Mouse (Mus musculus) forebrain, embryonic 16.5 days (tissue): ENCODE data around the gene Ibtk. TPM values are rescaled to one million over a fixed set of nuclear protein-coding genes. Genes with fewer than 3 reads are reported as not detected.

Source experiments
- ATAC-seq: fragments of 200-750 bp; cut with Nextera tagmentation; 2 replicates; pipeline ENCODE4 v1.8.0; 2017; ENCODE audit warnings: mild to moderate bottlenecking, moderate library complexity
- H3K27ac ChIP-seq: fragments of 300-500 bp; sonication (generic); 2 replicates; pipeline ENCODE4 v1.5.1; 2014; ENCODE audit warnings: low read length, control low read depth
- H3K27me3 ChIP-seq: fragments of 300-500 bp; sonication (generic); replicated peaks from 2 replicates; pipeline ENCODE4 v1.6.1; 2014; ENCODE audit warnings: low read length; ENCODE audit not compliant: control insufficient read depth, insufficient read depth
- H3K36me3 ChIP-seq: fragments of 300-500 bp; sonication (generic); 2 replicates; pipeline ENCODE4 v1.6.1; 2014; ENCODE audit not compliant: control insufficient read depth, insufficient read depth
- H3K4me1 ChIP-seq: fragments of 300-500 bp; sonication (generic); replicated peaks from 2 replicates; pipeline ENCODE4 v1.6.1; 2014; ENCODE audit warnings: low read length; ENCODE audit not compliant: control insufficient read depth, insufficient read depth
- H3K4me2 ChIP-seq: fragments of 300-500 bp; sonication (generic); 2 replicates; pipeline ENCODE4 v1.6.1; 2014; ENCODE audit warnings: mild to moderate bottlenecking, low read length, control low read depth
- H3K4me3 ChIP-seq: fragments of 300-500 bp; sonication (generic); replicated peaks from 2 replicates; pipeline ENCODE4 v1.5.1; 2014; ENCODE audit warnings: mild to moderate bottlenecking, low read length, control low read depth
- H3K9ac ChIP-seq: fragments of 300-500 bp; sonication (generic); replicated peaks from 2 replicates; pipeline ENCODE4 v1.6.1; 2014; ENCODE audit warnings: low read depth, low read length, control low read depth
- H3K9me3 ChIP-seq: fragments of 300-500 bp; sonication (generic); 2 replicates; pipeline ENCODE4 v1.6.1; 2016; ENCODE audit warnings: low read length; ENCODE audit not compliant: control insufficient read depth
- WGBS: fragments of 180-500 bp; shearing (Covaris S2); extraction: QIAGEN DNeasy Blood & Tissue Kit; methylation state at CpG from one replicate; pipeline ENCODE4 v1.1.7; 2014; 5-methylcytosine and 5-hydroxymethylcytosine counted together
- polyA plus RNA-seq: library from polyadenylated mRNA; unstranded; fragments of >200 nt; fragmentation: Nextera tagmentation; extraction: Ambion mirVana; gene quantifications from 2 replicates; pipeline ENCODE4 v1.2.1, GENCODE M21; 2015

Ibtk gene
- polyA plus RNA-seq, 1 experiment from 2014 or later = 30.3 TPM

- no peak overlapping the region for H3K9ac ChIP-seq
- H3K4me2 ChIP-seq = no peak overlapping the region
- no peak for ATAC-seq
- H3K4me1 ChIP-seq = no peaks in the 10 kb centered on the region
- no peaks in the 10 kb centered on the region for H3K36me3 ChIP-seq
- no peak overlapping the region for H3K4me3 ChIP-seq
- H3K27me3 ChIP-seq = no peaks in the 10 kb centered on the region
- no peak overlapping the region for H3K27ac ChIP-seq
- H3K9me3 ChIP-seq = no peaks in the 10 kb centered on the region
- 83% methylated on average over 2 of the region's 2 CpGs for WGBS
These were observed 18.1 kb upstream of the Ibtk start for GRCm38 (mm10) chr9:85767255-85767654.

- Histone ChIP-seq H3K9me3 (no peaks in the 10 kb centered on the region), H3K4me3 (no peak overlapping the region), H3K27ac (no peak overlapping the region), H3K4me1 (no peaks in the 10 kb centered on the region), H3K36me3 (no peaks in the 10 kb centered on the region), H3K27me3 (no peaks in the 10 kb centered on the region), H3K9ac (no peak overlapping the region), H3K4me2 (no peak overlapping the region)
- 48% methylated on average over 1 of the region's 1 CpGs for WGBS
- ATAC-seq = no peak
These were observed 13.3 kb upstream of the Ibtk start for GRCm38 (mm10) chr9:85762476-85762875.

GRCm38 (mm10) chr9:85750797-85751196 lies 1.7 kb upstream of the Ibtk start:
- WGBS = 93% methylated on average over 7 of the region's 7 CpGs
- Histone ChIP-seq H3K4me1 (peaks cover 15% of the 10 kb centered on the region), H3K4me3 (no peak overlapping the region), H3K9me3 (no peaks in the 10 kb centered on the region), H3K27ac (no peak overlapping the region), H3K36me3 (no peaks in the 10 kb centered on the region), H3K27me3 (no peaks in the 10 kb centered on the region), H3K9ac (no peak overlapping the region), H3K4me2 (no peak overlapping the region)
- ATAC-seq = no peak

- H3K9ac ChIP-seq = peak overlapping the region; percentile 94
- H3K4me3 ChIP-seq = peak overlapping the region; percentile 75
- peak; percentile 9 for ATAC-seq
- peak overlapping the region; percentile 97 for H3K27ac ChIP-seq
- WGBS = 25% methylated on average over 5 of the region's 5 CpGs
- peaks cover 15% of the 10 kb centered on the region for H3K4me1 ChIP-seq
- H3K9me3 ChIP-seq = no peaks in the 10 kb centered on the region
- H3K36me3 ChIP-seq = no peaks in the 10 kb centered on the region
- H3K4me2 ChIP-seq = peak overlapping the region; percentile 79
- no peaks in the 10 kb centered on the region for H3K27me3 ChIP-seq
These were observed 882 bp upstream of the Ibtk start for GRCm38 (mm10) chr9:85749922-85750509.

- Histone ChIP-seq H3K4me3 (peak overlapping the region; percentile 75), H3K9ac (peak overlapping the region; percentile 94), H3K4me2 (peak overlapping the region; percentile 59), H3K27ac (peak overlapping the region; percentile 97), H3K36me3 (no peaks in the 10 kb centered on the region), H3K27me3 (no peaks in the 10 kb centered on the region), H3K9me3 (no peaks in the 10 kb centered on the region), H3K4me1 (peaks cover 15% of the 10 kb centered on the region)
- under 1% methylated on average over 43 of the region's 43 CpGs for WGBS
- ATAC-seq = peak; percentile 75
These were observed 661 bp downstream of the Ibtk start for GRCm38 (mm10) chr9:85748204-85749141.

GRCm38 (mm10) chr9:85745566-85745965 lies 3.6 kb downstream of the Ibtk start:
- H3K9me3 ChIP-seq = no peaks in the 10 kb centered on the region
- H3K27me3 ChIP-seq = no peaks in the 10 kb centered on the region
- H3K9ac ChIP-seq = no peak overlapping the region
- no peak for ATAC-seq
- H3K27ac ChIP-seq = no peak overlapping the region
- H3K4me3 ChIP-seq = no peak overlapping the region
- WGBS = 92% methylated on average over 2 of the region's 2 CpGs
- H3K36me3 ChIP-seq = peaks cover 3% of the 10 kb centered on the region; the same call in 1 of the 2 replicates
- H3K4me2 ChIP-seq = no peak overlapping the region
- peaks cover 15% of the 10 kb centered on the region for H3K4me1 ChIP-seq

- Histone ChIP-seq H3K27ac (no peak overlapping the region), H3K27me3 (no peaks in the 10 kb centered on the region), H3K4me1 (peaks cover 9% of the 10 kb centered on the region), H3K4me2 (no peak overlapping the region), H3K4me3 (no peak overlapping the region), H3K9ac (no peak overlapping the region), H3K36me3 (peaks cover 7% of the 10 kb centered on the region; the same call in 1 of the 2 replicates), H3K9me3 (no peaks in the 10 kb centered on the region)
- ATAC-seq = no peak
- WGBS = 82% methylated on average over 11 of the region's 11 CpGs
These were observed 5.8 kb downstream of the Ibtk start for GRCm38 (mm10) chr9:85743358-85743757.

- no peak overlapping the region for H3K9ac ChIP-seq
- peaks cover 7% of the 10 kb centered on the region; the same call in 1 of the 2 replicates for H3K36me3 ChIP-seq
- no peak overlapping the region for H3K4me3 ChIP-seq
- H3K27me3 ChIP-seq = no peaks in the 10 kb centered on the region
- H3K4me1 ChIP-seq = no peaks in the 10 kb centered on the region
- ATAC-seq = no peak
- no peak overlapping the region for H3K27ac ChIP-seq
- no peaks in the 10 kb centered on the region for H3K9me3 ChIP-seq
- H3K4me2 ChIP-seq = no peak overlapping the region
- WGBS = 94% methylated on average over 4 of the region's 4 CpGs
These were observed 7.0 kb downstream of the Ibtk start for GRCm38 (mm10) chr9:85742107-85742506.

GRCm38 (mm10) chr9:85739279-85739678 lies 9.9 kb downstream of the Ibtk start:
- 87% methylated on average over 4 of the region's 4 CpGs for WGBS
- no peak overlapping the region for H3K27ac ChIP-seq
- no peak overlapping the region for H3K9ac ChIP-seq
- H3K4me3 ChIP-seq = no peak overlapping the region
- no peak overlapping the region for H3K4me2 ChIP-seq
- H3K36me3 ChIP-seq = peaks cover 16% of the 10 kb centered on the region
- H3K9me3 ChIP-seq = no peaks in the 10 kb centered on the region
- no peaks in the 10 kb centered on the region for H3K27me3 ChIP-seq
- no peak for ATAC-seq
- no peaks in the 10 kb centered on the region for H3K4me1 ChIP-seq
